Mouse (Mus musculus): ENCODE data around the gene Nr2f2. TPM values are rescaled to one million over a fixed set of nuclear protein-coding genes. Genes with fewer than 3 reads are reported as not detected.

Nr2f2 gene
- polyA plus RNA-seq, 1 experiment from 2014 or later, result 25.1 TPM

- Histone ChIP-seq H3K4me1 (replicated peaks) (peaks cover 14% of the 10 kb centered on the region), H3K27me3 (peaks cover 69% of the 10 kb centered on the region), H3K9ac (peak overlapping the region; percentile 53), H3K9me3 (replicated peaks) (no peaks in the 10 kb centered on the region), H3K36me3 (no peaks in the 10 kb centered on the region), H3K4me3 (peak overlapping the region; percentile 53), H3K27ac (peak overlapping the region; percentile 78), H3K4me2 (peak overlapping the region; percentile 54)
- no peak for ATAC-seq (replicated peaks; ENCODE audit: insufficient number of reproducible peaks, insufficient read depth, low FRiP score, low read depth)
- WGBS, result 2% methylated on average over 17 of the region's 17 CpGs
These were observed 1.1 kb downstream of the Nr2f2 start for GRCm38 (mm10) chr7:70365401-70365811.

- H3K9me3 ChIP-seq (replicated peaks), result no peaks in the 10 kb centered on the region
- no peaks in the 10 kb centered on the region for H3K36me3 ChIP-seq
- peak overlapping the region; percentile 78 for H3K27ac ChIP-seq
- no peak for ATAC-seq (replicated peaks; ENCODE audit: insufficient number of reproducible peaks, insufficient read depth, low FRiP score, low read depth)
- WGBS, result under 1% methylated on average over 3 of the region's 3 CpGs
- peak overlapping the region; percentile 53; the same call in 1 of the 2 replicates for H3K9ac ChIP-seq
- peak overlapping the region; percentile 53 for H3K4me3 ChIP-seq
- peaks cover 63% of the 10 kb centered on the region for H3K27me3 ChIP-seq
- peak overlapping the region; percentile 54 for H3K4me2 ChIP-seq
- H3K4me1 ChIP-seq (replicated peaks), result peaks cover 14% of the 10 kb centered on the region
These were observed 1.7 kb downstream of the Nr2f2 start for GRCm38 (mm10) chr7:70364798-70365197.

GRCm38 (mm10) chr7:70363351-70363750, 3.2 kb downstream of the Nr2f2 start:
- no peak overlapping the region for H3K27ac ChIP-seq
- no peak for ATAC-seq (replicated peaks; ENCODE audit: insufficient number of reproducible peaks, insufficient read depth, low FRiP score, low read depth)
- H3K4me3 ChIP-seq, result peak overlapping the region; percentile 0; the same call in 1 of the 2 replicates

GRCm38 (mm10) chr7:70362526-70363170, 3.9 kb downstream of the Nr2f2 start:
- H3K27ac ChIP-seq, result no peak overlapping the region
- no peak overlapping the region for H3K9ac ChIP-seq
- peaks cover 50% of the 10 kb centered on the region for H3K27me3 ChIP-seq
- H3K4me2 ChIP-seq, result peak overlapping the region; percentile 90
- H3K4me3 ChIP-seq, result peak overlapping the region; percentile 77
- peaks cover 14% of the 10 kb centered on the region for H3K4me1 ChIP-seq (replicated peaks)
- H3K9me3 ChIP-seq (replicated peaks), result no peaks in the 10 kb centered on the region
- H3K36me3 ChIP-seq, result no peaks in the 10 kb centered on the region
- WGBS, result 19% methylated on average over 12 of the region's 12 CpGs
- no peak for ATAC-seq (replicated peaks; ENCODE audit: insufficient number of reproducible peaks, insufficient read depth, low FRiP score, low read depth)

More at GRCm38 (mm10) chr7:70363351-70363750, 3.2 kb downstream of the Nr2f2 start:
- H3K9me3 ChIP-seq (replicated peaks), result no peaks in the 10 kb centered on the region
- no peaks in the 10 kb centered on the region for H3K36me3 ChIP-seq
- H3K27me3 ChIP-seq, result peaks cover 52% of the 10 kb centered on the region
- 42% methylated on average over 4 of the region's 4 CpGs for WGBS
- no peak overlapping the region for H3K9ac ChIP-seq
- H3K4me1 ChIP-seq (replicated peaks), result peaks cover 11% of the 10 kb centered on the region
- H3K4me2 ChIP-seq, result peak overlapping the region; percentile 7; the same call in 1 of the 2 replicates

- H3K4me1 ChIP-seq (replicated peaks), result peaks cover 16% of the 10 kb centered on the region
- peak overlapping the region; percentile 77 for H3K4me3 ChIP-seq
- WGBS, result under 1% methylated on average over 95 of the region's 98 CpGs
- no peaks in the 10 kb centered on the region for H3K9me3 ChIP-seq (replicated peaks)
- H3K9ac ChIP-seq, result peak overlapping the region; percentile 83
- H3K4me2 ChIP-seq, result peak overlapping the region; percentile 90
- peak; percentile 93 for ATAC-seq (replicated peaks; ENCODE audit: insufficient number of reproducible peaks, insufficient read depth, low FRiP score, low read depth)
- H3K27ac ChIP-seq, result peak overlapping the region; percentile 94
- no peaks in the 10 kb centered on the region for H3K36me3 ChIP-seq
- H3K27me3 ChIP-seq, result peaks cover 51% of the 10 kb centered on the region
These were observed 4.9 kb downstream of the Nr2f2 start for GRCm38 (mm10) chr7:70361383-70362364.

GRCm38 (mm10) chr7:70360611-70361382, 5.7 kb downstream of the Nr2f2 start:
- Histone ChIP-seq H3K4me3 (peak overlapping the region; percentile 77), H3K36me3 (no peaks in the 10 kb centered on the region), H3K9me3 (replicated peaks) (no peaks in the 10 kb centered on the region), H3K27ac (peak overlapping the region; percentile 94), H3K9ac (peak overlapping the region; percentile 83), H3K4me1 (replicated peaks) (peaks cover 16% of the 10 kb centered on the region), H3K4me2 (peak overlapping the region; percentile 90), H3K27me3 (peaks cover 58% of the 10 kb centered on the region)
- under 1% methylated on average over 48 of the region's 84 CpGs for WGBS
- ATAC-seq (replicated peaks; ENCODE audit: insufficient number of reproducible peaks, insufficient read depth, low FRiP score, low read depth), result no peak

- Histone ChIP-seq H3K27ac (peak overlapping the region; percentile 94), H3K4me3 (peak overlapping the region; percentile 77), H3K9me3 (replicated peaks) (no peaks in the 10 kb centered on the region), H3K4me2 (peak overlapping the region; percentile 90), H3K36me3 (no peaks in the 10 kb centered on the region), H3K27me3 (peaks cover 58% of the 10 kb centered on the region), H3K4me1 (replicated peaks) (peaks cover 16% of the 10 kb centered on the region), H3K9ac (peak overlapping the region; percentile 83)
- 2% methylated on average over 75 of the region's 75 CpGs for WGBS
- no peak for ATAC-seq (replicated peaks; ENCODE audit: insufficient number of reproducible peaks, insufficient read depth, low FRiP score, low read depth)
These were observed 6.5 kb downstream of the Nr2f2 start for GRCm38 (mm10) chr7:70359791-70360581.

GRCm38 (mm10) chr7:70358848-70359591, 7.5 kb downstream of the Nr2f2 start:
- Histone ChIP-seq H3K4me2 (peak overlapping the region; percentile 90), H3K9me3 (replicated peaks) (no peaks in the 10 kb centered on the region), H3K9ac (peak overlapping the region; percentile 83), H3K4me1 (replicated peaks) (peaks cover 16% of the 10 kb centered on the region), H3K36me3 (no peaks in the 10 kb centered on the region), H3K4me3 (peak overlapping the region; percentile 77), H3K27me3 (peaks cover 52% of the 10 kb centered on the region), H3K27ac (peak overlapping the region; percentile 94)
- WGBS, result under 1% methylated on average over 33 of the region's 33 CpGs
- no peak for ATAC-seq (replicated peaks; ENCODE audit: insufficient number of reproducible peaks, insufficient read depth, low FRiP score, low read depth)

- no peaks in the 10 kb centered on the region for H3K9me3 ChIP-seq (replicated peaks)
- 7% methylated on average over 33 of the region's 33 CpGs for WGBS
- H3K36me3 ChIP-seq, result no peaks in the 10 kb centered on the region
- H3K27me3 ChIP-seq, result peaks cover 46% of the 10 kb centered on the region
- peak overlapping the region; percentile 90 for H3K4me2 ChIP-seq
- H3K4me3 ChIP-seq, result peak overlapping the region; percentile 77
- peaks cover 16% of the 10 kb centered on the region for H3K4me1 ChIP-seq (replicated peaks)
- H3K27ac ChIP-seq, result peak overlapping the region; percentile 94
- no peak for ATAC-seq (replicated peaks; ENCODE audit: insufficient number of reproducible peaks, insufficient read depth, low FRiP score, low read depth)
- H3K9ac ChIP-seq, result peak overlapping the region; percentile 83
These were observed 8.3 kb downstream of the Nr2f2 start for GRCm38 (mm10) chr7:70358020-70358847.
